Mouse (Mus musculus): ENCODE data around the gene Herc3.

- TF ChIP-seq CTCF (IDR thresholded peaks at IDR 0.05) (no peak), POLR2A (IDR thresholded peaks at IDR 0.05; ENCODE audit: insufficient read depth, low read depth, low read length) (no peak), EP300 (IDR thresholded peaks at IDR 0.05; ENCODE audit: insufficient read depth, low read depth, low read length) (no peak)
Observed at GRCm38 (mm10) chr6:58950410-58950809, 119.1 kb downstream of the Herc3 start.
